Mouse (Mus musculus) stomach, postnatal 0 days (tissue): ENCODE data around the gene Tspan4. TPM values are rescaled to one million over a fixed set of nuclear protein-coding genes. Genes with fewer than 3 reads are reported as not detected.

Experiments
- ATAC-seq: fragments of 200-750 bp; cut with Nextera tagmentation; 2 replicates; pipeline ENCODE4 v1.8.0; 2017; ENCODE audit not compliant: low FRiP score, low TSS enrichment
- DNase-seq: peaks from one replicate; pipeline ENCODE4 v3.0.0-alpha.2; 2016; ENCODE audit warnings: low spot score
- H3K27ac ChIP-seq: fragments of 300-500 bp; sonication (generic); replicated peaks from 2 replicates; pipeline ENCODE4 v1.5.1; 2014; ENCODE audit warnings: mild to moderate bottlenecking, control low read depth
- H3K27me3 ChIP-seq: fragments of 300-500 bp; sonication (generic); 2 replicates; pipeline ENCODE4 v1.6.1; 2014; ENCODE audit warnings: low read length; ENCODE audit not compliant: control insufficient read depth, insufficient read depth
- H3K36me3 ChIP-seq: fragments of 300-500 bp; sonication (generic); 2 replicates; pipeline ENCODE4 v1.6.1; 2014; ENCODE audit warnings: low read length, mixed read lengths; ENCODE audit not compliant: control insufficient read depth, insufficient read depth
- H3K4me1 ChIP-seq: fragments of 300-500 bp; sonication (generic); replicated peaks from 2 replicates; pipeline ENCODE4 v1.6.1; 2014; ENCODE audit warnings: antibody characterized with exemption; ENCODE audit not compliant: control insufficient read depth, insufficient read depth
- H3K4me2 ChIP-seq: fragments of 300-500 bp; sonication (generic); replicated peaks from 2 replicates; pipeline ENCODE4 v1.6.1; 2014; ENCODE audit warnings: low read depth, mild to moderate bottlenecking, control low read depth, moderate library complexity
- H3K4me3 ChIP-seq: fragments of 300-500 bp; sonication (generic); 2 replicates; pipeline ENCODE4 v1.5.1; 2014; ENCODE audit warnings: low read depth, low read length, control low read depth
- H3K9ac ChIP-seq: fragments of 300-500 bp; sonication (generic); 2 replicates; pipeline ENCODE4 v1.6.1; 2014; ENCODE audit warnings: mild to moderate bottlenecking, low read length, control low read depth, mixed read lengths
- H3K9me3 ChIP-seq: fragments of 300-500 bp; sonication (generic); 2 replicates; pipeline ENCODE4 v1.6.1; 2016; ENCODE audit warnings: low read length; ENCODE audit not compliant: control insufficient read depth
- CTCF ChIP-seq: IDR thresholded peaks from 2 replicates; pipeline ENCODE4 v1.5.1; 2016; ENCODE audit warnings: antibody characterized with exemption, low read depth, mild to moderate bottlenecking, moderate library complexity
- EP300 ChIP-seq: optimal IDR thresholded peaks from 2 replicates; pipeline ENCODE3; 2016; ENCODE audit warnings: antibody characterized with exemption
- WGBS: fragments of 180-500 bp; shearing (Covaris S2); extraction: QIAGEN DNeasy Blood & Tissue Kit; methylation state at CpG from one replicate; pipeline ENCODE4 v1.1.7; 2014; 5-methylcytosine and 5-hydroxymethylcytosine counted together
- polyA plus RNA-seq: library from polyadenylated mRNA; unstranded; fragments of >200 nt; fragmentation: Nextera tagmentation; extraction: Ambion mirVana; gene quantifications from 2 replicates; pipeline ENCODE4 v1.2.1, GENCODE M21; 2015

Tspan4 gene
- polyA plus RNA-seq, 1 experiment from 2014 or later = 58.7 TPM

DNA sequence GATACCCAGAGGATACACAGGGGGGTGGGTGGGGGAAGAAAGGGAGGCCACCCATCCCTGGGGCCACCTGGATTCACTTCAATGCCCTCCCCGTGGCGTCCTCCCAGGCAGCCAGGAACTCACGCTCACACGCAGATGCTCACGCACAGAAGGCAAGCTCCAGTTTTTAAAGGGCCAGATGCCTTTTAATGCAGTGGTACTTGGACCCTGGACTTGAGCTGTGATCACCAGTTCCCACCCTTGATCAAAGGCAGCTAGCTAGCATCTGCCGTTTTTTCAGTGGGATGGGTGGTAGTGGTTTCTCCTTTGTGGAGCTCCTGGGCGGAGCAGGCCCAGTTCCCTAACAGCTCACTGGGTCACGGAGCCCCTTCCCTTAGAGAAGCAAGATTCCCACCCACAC lies 40.6 kb upstream of the Tspan4 start:
- peaks cover 11% of the 10 kb centered on the region; the same call in 1 of the 2 replicates for H3K36me3 ChIP-seq
- H3K9ac ChIP-seq = peak overlapping the region; percentile 55
- H3K27me3 ChIP-seq = no peaks in the 10 kb centered on the region
- H3K9me3 ChIP-seq = no peaks in the 10 kb centered on the region
- peaks cover 5% of the 10 kb centered on the region; the same call in 1 of the 2 replicates for H3K4me1 ChIP-seq
- peak; percentile 47 for DNase-seq
- H3K4me3 ChIP-seq = peak overlapping the region; percentile 46
- no peak for TF ChIP-seq EP300
- no peak for TF ChIP-seq CTCF
- ATAC-seq = no peak
- H3K27ac ChIP-seq = peak overlapping the region; percentile 58; the same call in 1 of the 2 replicates
- H3K4me2 ChIP-seq = peak overlapping the region; percentile 71
- 11% methylated on average over 8 of the region's 8 CpGs for WGBS

DNA sequence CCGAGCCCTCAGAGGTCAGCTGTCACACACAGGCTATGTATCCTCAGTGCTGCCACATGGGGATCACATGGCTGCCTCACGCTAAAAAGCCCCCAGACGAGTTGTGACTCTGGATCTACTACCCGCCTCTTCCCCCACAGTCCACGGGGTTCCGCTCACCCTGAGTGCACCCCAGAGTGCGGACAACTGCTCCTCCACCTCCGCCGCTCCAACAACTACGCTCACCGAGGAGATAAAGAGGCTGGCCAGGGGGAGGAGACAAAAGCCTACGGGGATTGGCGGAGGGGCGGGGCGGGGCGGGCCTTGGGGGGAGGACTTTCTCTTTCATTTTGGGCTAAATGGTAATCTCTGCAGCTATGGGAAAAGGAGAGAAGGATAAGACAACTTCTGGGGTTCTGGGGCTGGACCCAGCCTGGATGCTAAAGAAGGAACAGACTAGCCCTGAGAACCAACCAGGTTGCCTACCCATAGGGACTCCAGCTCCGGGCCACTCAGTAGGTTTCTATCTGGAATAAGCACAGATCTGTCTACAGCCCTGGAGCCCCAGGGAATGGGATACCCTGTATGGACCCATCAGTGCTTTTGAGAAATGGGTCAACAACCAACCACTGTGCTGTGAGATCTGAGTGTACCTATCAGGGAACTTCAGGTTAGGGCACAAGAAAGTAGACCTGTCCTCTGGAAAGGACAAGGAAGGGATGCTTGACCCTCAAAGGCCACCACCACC lies 39.7 kb upstream of the Tspan4 start:
- Histone ChIP-seq H3K4me3 (peak overlapping the region; percentile 46), H3K4me2 (peak overlapping the region; percentile 71), H3K27ac (peak overlapping the region; percentile 58; the same call in 1 of the 2 replicates), H3K4me1 (peaks cover 5% of the 10 kb centered on the region; the same call in 1 of the 2 replicates), H3K27me3 (no peaks in the 10 kb centered on the region), H3K9ac (peak overlapping the region; percentile 55), H3K9me3 (no peaks in the 10 kb centered on the region), H3K36me3 (peaks cover 11% of the 10 kb centered on the region; the same call in 1 of the 2 replicates)
- ATAC-seq (peak; percentile 35; the same call in 1 of the 2 replicates), DNase-seq (peak; percentile 80)
- WGBS = 5% methylated on average over 17 of the region's 17 CpGs
- TF ChIP-seq CTCF (0 out of 2 replicates have a peak, but pooled peaks have one; percentile 14), EP300 (no peak)

DNA sequence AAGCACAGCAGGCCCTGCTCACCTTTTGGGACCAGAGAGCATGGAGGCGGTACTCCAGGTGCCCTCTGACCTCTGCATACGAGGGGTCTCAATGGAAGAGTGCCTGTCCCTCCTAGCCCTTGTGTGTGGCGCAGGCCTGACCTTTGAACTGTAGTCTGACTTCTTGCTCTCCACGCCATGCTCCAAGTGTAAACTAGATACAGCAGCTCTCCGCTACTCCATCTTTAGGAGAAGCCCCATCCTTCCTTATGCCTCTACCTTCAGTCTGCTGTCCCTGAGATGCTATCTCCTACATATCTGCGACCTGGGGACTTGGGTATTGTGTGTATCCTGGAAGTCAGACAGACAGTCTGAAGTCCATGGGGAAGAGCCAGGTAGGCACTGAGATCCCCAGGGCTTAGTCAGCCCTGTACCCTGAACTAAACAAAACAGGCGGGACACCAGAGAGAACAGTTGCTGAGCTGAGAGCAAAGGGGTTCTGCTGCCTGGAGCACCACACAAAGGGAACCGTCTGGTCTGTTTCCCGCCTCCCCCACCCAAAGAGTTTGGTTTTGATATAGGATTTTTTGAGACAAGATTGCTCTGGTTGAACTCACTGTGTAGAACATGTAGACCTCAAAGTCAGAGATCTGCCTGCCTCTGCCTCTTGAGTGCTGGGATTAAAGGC lies 39.1 kb upstream of the Tspan4 start:
- H3K9ac ChIP-seq = 0 out of 2 replicates have a peak overlapping the region, but pooled peaks have one; percentile 31
- H3K27ac ChIP-seq = peak overlapping the region; percentile 53; the same call in 1 of the 2 replicates
- peaks cover 5% of the 10 kb centered on the region; the same call in 1 of the 2 replicates for H3K4me1 ChIP-seq
- TF ChIP-seq CTCF (no peak), EP300 (no peak)
- DNase-seq (no peak), ATAC-seq (no peak)
- 83% methylated on average over 9 of the region's 9 CpGs for WGBS
- no peaks in the 10 kb centered on the region for H3K27me3 ChIP-seq
- H3K4me2 ChIP-seq = peak overlapping the region; percentile 71
- no peak overlapping the region for H3K4me3 ChIP-seq
- H3K36me3 ChIP-seq = peaks cover 11% of the 10 kb centered on the region; the same call in 1 of the 2 replicates
- no peaks in the 10 kb centered on the region for H3K9me3 ChIP-seq

DNA sequence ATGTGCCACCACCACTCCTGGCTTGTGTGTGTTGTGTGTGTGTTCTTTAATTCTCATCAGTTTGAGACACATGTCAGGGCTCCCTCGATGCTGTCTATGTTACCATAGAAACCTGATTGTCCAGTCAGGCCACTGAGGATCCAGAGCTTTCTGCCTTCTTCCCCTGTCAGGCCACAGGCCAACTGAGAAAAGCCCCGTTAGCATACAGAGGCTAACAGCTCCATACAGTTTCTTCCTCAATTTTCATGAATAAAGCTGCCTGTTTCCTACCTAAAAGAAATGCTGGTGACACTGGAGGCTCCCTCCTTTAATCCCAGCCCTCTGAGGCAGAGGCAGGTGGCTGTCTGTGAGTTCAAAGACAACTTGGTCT lies 38.5 kb upstream of the Tspan4 start:
- ATAC-seq (no peak), DNase-seq (no peak)
- no peak for TF ChIP-seq EP300
- TF ChIP-seq CTCF = no peak
- peaks cover 10% of the 10 kb centered on the region; the same call in 1 of the 2 replicates for H3K36me3 ChIP-seq
- H3K4me2 ChIP-seq = peak overlapping the region; percentile 90
- WGBS = 50% methylated on average over 2 of the region's 2 CpGs
- H3K9me3 ChIP-seq = no peaks in the 10 kb centered on the region
- peaks cover 5% of the 10 kb centered on the region; the same call in 1 of the 2 replicates for H3K4me1 ChIP-seq
- H3K27ac ChIP-seq = no peak overlapping the region
- peak overlapping the region; percentile 67 for H3K4me3 ChIP-seq
- peak overlapping the region; percentile 76; the same call in 1 of the 2 replicates for H3K9ac ChIP-seq
- no peaks in the 10 kb centered on the region for H3K27me3 ChIP-seq

DNA sequence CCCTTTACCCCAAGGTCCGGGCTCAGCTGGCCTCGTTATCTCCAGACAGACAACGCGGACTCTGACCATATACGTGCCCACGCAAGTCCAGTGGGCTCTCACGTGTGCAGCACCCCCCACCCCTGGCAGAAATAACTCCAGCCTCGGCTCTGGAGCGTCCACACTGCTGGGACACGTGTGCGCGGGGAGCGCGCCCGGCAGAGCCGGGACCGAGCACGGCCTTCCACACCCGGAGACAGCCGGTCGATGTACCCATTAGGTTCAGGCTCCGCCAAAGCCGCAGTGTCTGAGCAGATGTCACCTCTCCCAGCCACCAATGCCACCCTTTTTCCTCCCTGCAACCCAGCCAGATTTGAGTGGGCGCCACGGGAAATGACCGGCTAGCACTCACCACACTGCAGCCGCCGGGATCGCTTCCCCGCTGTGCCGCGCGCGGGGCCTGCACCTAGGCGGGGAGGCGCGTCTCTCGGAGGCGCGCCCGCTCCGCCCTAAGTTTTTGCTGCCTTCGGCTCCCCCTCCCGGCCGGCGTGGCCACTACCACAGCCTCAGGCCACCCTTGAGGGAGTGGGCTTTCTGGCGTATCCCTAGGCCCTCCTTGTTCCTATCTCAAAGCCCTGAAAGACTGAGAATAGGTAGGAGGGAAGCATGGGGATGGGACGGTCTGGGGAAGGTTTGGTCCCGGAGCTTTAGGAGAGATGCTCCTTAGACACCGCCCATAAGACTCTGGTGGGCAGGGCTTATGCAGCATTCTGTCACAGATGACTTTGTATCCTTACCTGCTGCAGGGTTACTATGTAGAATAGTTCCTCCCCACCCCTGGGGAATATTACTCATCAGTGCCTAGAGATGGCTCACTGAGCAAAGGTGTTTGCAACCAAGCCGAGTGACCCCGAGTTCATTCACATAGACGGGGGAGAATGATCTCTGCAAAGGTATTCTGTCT lies 37.6 kb upstream of the Tspan4 start, which contains the start of gene Slc25a22:
TSS of gene Slc25a22 (minus strand) at position 715 of the 943 bp plus-strand sequence.
- 5% methylated on average over 52 of the region's 53 CpGs for WGBS
- peak; percentile 82 for TF ChIP-seq CTCF
- no peak for TF ChIP-seq EP300
- H3K9me3 ChIP-seq = no peaks in the 10 kb centered on the region
- H3K27ac ChIP-seq = peak within 1 kb of the TSS; percentile 67
- 0 out of 2 replicates have a peak, but pooled peaks cover 5% of the 10 kb centered on the region for H3K36me3 ChIP-seq
- DNase-seq = peak; percentile 86
- H3K4me3 ChIP-seq = peak within 1 kb of the TSS; percentile 67
- peaks cover 5% of the 10 kb centered on the region; the same call in 1 of the 2 replicates for H3K4me1 ChIP-seq
- peak; percentile 80 for ATAC-seq
- peak within 1 kb of the TSS; percentile 76 for H3K9ac ChIP-seq
- H3K4me2 ChIP-seq = peak within 1 kb of the TSS; percentile 90
- H3K27me3 ChIP-seq = no peaks in the 10 kb centered on the region
